Mouse (Mus musculus): ENCODE results near the gene Dtx4. TPM values are rescaled to one million over a fixed set of nuclear protein-coding genes. Genes with fewer than 3 reads are reported as not detected.

Gene Dtx4
- total RNA-seq, 2 experiments from 2014 or later: 32.1 to 33.4 TPM

DNA sequence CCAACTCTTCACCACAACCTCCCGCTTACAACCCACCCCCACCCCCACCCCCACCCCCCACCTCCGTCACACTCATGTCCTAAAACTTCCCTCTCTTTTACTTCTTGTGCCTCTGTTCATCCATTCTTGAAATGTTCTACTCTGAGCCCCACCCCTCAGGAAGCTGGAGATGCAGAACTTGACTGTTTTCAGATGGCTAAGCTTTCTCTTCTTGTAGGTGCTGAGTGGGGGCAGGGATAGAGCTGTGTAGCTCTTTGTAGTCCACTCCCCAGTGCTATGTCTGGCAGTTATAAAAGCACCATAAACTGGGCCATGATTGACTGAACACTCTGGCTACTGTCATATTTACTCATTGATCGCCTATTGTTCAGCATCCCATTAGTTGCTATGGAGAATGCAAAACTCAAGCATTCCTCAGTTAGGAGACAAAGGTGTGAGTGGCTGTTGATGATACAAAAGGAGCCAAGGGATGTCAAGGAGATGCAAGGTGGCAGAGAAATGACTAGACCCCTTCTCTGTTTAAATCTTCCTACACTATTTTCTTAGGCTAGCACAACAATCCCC is 6.2 kb downstream of the Dtx4 start:
- DNase-seq (ENCODE audit: low spot score in 2 of 2): no peak

DNA sequence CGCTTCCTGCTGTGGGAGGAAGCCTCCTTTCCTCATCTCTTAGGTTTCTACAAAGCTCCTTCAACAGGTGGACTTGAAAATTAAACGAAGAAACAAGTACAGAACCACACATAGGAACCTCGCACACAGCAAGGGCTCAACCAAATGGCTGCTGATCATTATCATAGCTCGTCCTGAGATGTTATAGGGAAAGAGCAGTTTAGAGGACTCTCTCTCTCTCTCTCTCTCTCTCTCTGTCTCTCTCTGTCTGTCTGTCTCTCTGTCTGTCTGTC is 7.1 kb downstream of the Dtx4 start:
- DNase-seq (ENCODE audit: low spot score in 2 of 2): no peak

- DNase-seq (ENCODE audit: low spot score in 2 of 2): no peak
Measured at GRCm38 (mm10) chr19:12493453-12494186, 7.6 kb downstream of the Dtx4 start.

DNA sequence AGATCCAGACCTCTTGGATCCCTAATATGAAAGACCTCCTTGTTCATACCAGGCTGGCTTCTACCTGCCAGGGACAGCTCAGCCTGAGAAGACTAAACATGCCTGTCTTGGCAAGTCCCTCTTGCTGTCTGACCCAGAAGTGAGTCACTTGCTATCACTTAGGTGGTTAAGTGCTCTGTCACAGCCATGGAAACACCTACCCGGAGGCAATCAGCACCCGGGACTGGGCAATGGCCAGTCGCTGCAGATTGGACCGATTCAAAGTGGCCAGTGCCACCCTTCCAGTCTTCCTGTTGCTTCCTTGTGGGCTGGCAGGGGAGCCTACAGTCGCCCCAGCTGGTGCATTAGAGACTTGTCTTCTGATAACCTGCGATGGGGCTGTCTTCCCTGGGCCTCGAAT is 9.6 kb downstream of the Dtx4 start:
- no peak for DNase-seq (ENCODE audit: low spot score in 2 of 2)

GRCm38 (mm10) chr19:12489675-12490570 is 11.3 kb downstream of the Dtx4 start:
- no peak for DNase-seq (ENCODE audit: low spot score in 2 of 2)

DNA sequence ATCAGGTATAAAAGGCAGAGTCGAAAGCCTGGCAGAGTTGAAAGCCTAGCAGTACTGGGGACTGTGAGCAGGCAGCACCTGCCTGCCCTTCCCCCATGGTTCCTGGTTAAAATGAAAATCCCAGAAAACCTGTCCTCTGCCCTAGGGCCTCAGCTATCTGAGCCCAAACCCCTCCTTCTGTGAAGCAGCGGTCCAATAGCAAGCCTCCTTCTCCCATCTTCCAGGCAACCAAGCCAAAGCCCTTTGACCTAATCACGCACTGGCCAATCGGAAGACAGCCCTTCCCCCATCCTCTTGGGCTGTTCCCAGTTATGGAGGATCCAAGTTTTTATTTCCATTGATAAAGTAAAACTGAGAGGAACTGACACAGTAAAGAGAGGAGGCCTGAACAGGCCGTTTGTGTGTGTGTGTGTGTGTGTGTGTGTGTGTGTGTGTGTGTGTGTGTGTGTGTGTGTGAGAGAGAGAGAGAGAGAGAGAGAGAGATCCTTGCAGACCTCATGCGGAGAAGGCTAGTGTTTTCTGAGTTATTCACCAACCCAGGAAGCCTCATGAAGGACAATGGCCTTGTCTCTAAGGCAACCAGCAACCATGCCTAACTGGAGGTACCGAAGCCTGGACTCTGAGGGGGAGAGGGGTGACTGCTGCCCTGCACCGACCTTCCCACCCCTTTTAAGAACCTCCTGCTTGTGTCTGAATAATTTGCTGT is 12.1 kb downstream of the Dtx4 start:
- DNase-seq (ENCODE audit: low spot score in 2 of 2): peak in 1 of 2 experiments; percentile 19

DNA sequence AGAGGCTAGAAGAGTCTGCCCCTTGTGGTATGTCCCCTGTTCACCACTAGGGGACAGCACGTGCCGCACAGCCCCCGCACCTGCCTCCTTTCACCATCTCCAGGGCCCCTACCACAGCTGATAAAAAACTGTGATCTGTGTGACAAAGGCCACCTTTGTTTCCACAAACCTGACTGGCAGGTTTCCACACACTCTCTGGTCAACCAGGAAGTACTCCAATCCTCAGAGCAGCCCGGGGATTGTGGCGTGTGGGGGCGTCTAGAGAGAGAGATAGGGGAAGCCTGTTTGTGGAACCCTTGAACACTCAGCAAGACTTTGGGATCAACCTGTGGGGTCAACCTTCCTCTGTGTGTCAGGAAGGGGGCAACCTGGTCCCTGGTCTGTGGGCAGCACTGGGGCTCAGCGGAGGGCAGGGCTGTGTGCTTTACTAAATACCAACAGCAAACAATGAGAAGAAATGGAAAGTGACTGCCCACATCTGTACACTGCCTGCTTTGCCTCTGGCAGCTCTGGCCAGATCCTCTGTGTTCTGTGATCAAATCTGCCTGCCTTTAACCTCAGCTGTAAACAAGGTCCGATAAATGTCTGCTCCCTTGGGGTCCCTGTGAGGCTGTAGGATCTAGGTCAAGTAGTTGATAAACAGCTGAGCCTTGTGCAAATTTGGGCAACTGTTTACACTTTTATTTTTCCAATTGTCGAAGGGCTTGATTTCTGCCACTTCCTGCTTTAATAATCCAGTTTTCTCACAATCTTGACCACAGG is 12.9 kb downstream of the Dtx4 start:
- no peak for DNase-seq (ENCODE audit: low spot score in 2 of 2)

GRCm38 (mm10) chr19:12487511-12488204 is 13.6 kb downstream of the Dtx4 start:
- DNase-seq (ENCODE audit: low spot score in 2 of 2): no peak

- DNase-seq (ENCODE audit: low spot score in 2 of 2): peak in 1 of 2 experiments; percentile 59
Measured at GRCm38 (mm10) chr19:12486875-12487274, 14.4 kb downstream of the Dtx4 start.

DNA sequence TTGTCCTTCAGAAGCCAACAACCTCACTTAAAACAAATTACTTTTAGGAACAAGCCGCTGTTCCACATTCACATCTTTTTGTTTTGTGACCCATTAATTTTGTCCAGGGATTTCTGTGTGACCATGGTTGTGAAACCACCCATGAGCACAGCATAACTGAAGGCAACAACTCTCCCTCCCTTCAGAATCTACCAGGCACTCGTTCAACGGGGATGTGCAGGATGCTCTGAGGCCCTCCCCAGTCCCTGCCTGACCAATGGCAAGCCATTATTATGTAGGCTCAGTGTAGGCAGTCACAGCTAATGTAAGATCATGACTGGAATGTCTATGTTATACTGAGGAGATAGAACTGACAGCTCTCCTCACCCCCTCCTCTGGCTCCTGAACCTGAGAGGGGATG is 15.6 kb downstream of the Dtx4 start:
- no peak for DNase-seq (ENCODE audit: low spot score in 2 of 2)

DNA sequence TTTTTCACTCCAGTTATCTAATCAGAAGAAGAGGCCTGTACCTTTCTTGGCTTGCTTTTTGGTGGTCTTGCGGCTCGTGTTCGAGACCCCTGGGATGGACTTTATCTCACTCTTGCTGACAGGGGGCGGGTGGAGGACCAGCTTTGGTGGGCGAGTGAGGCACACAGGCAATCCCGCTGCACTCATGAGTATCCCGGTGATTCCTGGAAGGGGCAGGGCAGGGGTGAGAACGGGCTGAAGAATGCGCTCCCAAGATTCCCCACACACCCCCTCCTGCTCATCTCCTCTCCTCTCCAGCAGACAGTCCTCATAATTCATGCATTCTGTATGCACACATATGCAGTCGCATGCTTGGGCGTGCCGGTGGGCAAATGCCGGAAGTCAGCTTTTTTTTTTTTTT is 16.0 kb downstream of the Dtx4 start:
- DNase-seq (ENCODE audit: low spot score in 2 of 2): no peak

GRCm38 (mm10) chr19:12484210-12484609 is 17.0 kb downstream of the Dtx4 start:
- DNase-seq (ENCODE audit: low spot score in 2 of 2): no peak

DNA sequence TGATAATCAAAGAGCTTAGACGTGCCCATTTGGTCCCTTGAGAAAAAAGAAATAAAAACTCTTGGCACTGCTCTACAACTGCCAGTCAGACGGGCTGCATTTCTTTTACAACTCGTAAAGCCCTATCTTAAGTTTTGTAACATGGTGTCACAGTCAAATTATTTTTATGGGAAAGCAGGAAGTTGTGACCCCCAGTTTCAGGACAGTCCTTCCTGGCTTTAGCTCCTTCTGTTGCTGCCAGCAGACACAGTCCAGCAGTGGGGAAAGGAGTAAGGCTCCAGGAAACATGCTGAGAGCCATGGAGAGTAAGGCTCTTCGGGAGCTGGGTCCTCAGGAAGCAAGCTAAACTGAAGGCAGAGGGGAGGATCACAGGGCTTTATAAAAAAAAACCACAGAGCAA is 17.5 kb downstream of the Dtx4 start:
- no peak for DNase-seq (ENCODE audit: low spot score in 2 of 2)

DNA sequence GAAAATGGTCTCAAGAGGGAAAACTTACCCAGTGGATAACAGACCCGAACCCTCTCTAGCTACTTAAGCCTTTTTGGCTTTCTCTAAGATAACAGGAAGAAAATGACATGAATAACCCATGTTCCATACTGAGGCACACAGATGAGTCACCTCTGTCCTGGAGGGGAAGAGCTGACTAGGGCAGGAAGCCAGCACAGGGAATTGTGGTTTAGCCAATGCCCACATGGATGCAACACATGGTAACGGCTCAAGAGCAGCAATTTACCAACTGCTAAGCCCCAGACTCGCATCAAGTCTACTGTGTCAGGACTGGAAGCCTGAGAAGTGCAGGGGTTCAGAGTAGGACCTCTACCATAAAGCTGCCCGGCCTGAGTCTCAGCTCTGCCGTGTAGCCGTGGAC is 22.9 kb downstream of the Dtx4 start:
- no peak for DNase-seq (ENCODE audit: low spot score in 2 of 2)

- DNase-seq (ENCODE audit: low spot score in 2 of 2): no peak
Measured at GRCm38 (mm10) chr19:12476721-12477270, 24.5 kb downstream of the Dtx4 start.

GRCm38 (mm10) chr19:12475380-12476250 is 25.6 kb downstream of the Dtx4 start:
- peak; percentile 69 to 82 for DNase-seq (ENCODE audit: low spot score in 2 of 2)

DNA sequence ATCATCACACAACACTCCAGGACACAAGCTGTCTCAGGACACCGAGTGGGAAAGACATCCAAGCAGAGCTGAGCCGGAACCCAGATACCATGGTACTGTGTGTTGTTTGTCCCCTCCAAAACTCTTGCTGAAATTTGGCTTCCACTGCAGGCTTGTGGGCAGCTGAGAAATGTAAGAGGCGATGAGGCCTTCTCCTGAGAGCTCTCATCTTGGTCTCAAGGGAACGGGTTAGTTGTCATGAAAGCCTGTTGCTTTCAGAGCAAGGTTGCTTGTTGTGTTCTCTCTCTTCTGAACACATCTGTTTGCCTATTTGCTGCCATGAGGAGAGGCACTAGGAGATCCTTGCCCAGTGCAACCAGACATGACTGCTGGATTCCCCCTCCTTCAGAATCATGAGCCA is 27.3 kb downstream of the Dtx4 start:
- DNase-seq (ENCODE audit: low spot score in 2 of 2): no peak

DNA sequence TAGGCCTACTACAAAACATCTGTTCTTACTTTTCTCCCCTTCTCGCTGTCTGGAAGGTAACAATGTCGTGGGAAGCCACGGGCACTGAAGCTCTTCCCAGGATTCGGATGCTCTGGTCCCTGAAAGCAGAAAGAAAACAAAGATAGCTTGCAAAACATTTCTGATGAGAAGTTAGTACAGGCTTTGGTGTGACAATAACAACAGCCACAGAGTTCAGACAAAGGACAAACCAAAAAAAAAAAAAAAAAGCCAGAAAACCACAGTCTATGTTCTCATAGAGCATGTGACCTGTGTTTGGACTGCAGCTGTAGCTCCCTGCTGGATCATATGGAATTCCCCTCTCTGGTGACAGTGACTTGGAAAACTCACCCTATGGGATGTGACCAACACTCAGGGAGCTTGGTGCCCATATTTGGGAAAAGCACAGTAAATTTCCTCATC is 28.0 kb downstream of the Dtx4 start:
- DNase-seq (ENCODE audit: low spot score in 2 of 2): no peak

- no peak for DNase-seq (ENCODE audit: low spot score in 2 of 2)
Measured at GRCm38 (mm10) chr19:12472381-12472976, 28.8 kb downstream of the Dtx4 start.
